8 mouse cellular contexts compared by ENCODE assay signal in genomic region chr17:29731266-29731952, GRCm38 (mm10). TPM values are rescaled to one million over a fixed set of nuclear protein-coding genes. Genes with fewer than 3 reads are reported as not detected.
DNase-seq lines count a peak whose midpoint lies in the region; ATAC-seq and TF ChIP-seq lines count a peak whose summit lies in the region.
"Had no signal": no experiment of that assay in that cellular context is flagged by ENCODE, and none has a peak within 500 bp of the region (broad histone marks: within the 10 kb centered on the region; RNA-seq: fewer than 3 reads in every experiment).

No protein-coding gene starts in this region.

- 36% methylated on average over 12 of the region's 12 CpGs for WGBS in forebrain, embryonic 13.5 days
- 40% methylated on average over 12 of the region's 12 CpGs for WGBS in limb, embryonic 13.5 days

- H3K9me3 ChIP-seq in forebrain, embryonic 13.5 days (replicated peaks): no peaks in the 10 kb centered on the region; the same call in 1 of the 2 replicates
- no peaks in the 10 kb centered on the region for H3K9me3 ChIP-seq in limb, embryonic 13.5 days
- H3K9me3 ChIP-seq: liver, embryonic 15.5 days had no signal

- H3K4me2 ChIP-seq in forebrain, embryonic 13.5 days: no peak overlapping the region
- H3K4me2 ChIP-seq in limb, embryonic 13.5 days (replicated peaks): no peak overlapping the region
- H3K4me2 ChIP-seq: liver, embryonic 15.5 days had no signal

- TF ChIP-seq CTCF in gastrocnemius, adult 2 months (IDR thresholded peaks at IDR 0.05): no peak

- no peak overlapping the region for H3K4me3 ChIP-seq in forebrain, embryonic 13.5 days
- H3K4me3 ChIP-seq in limb, embryonic 13.5 days: no peak overlapping the region
- H3K4me3 ChIP-seq in gastrocnemius, adult 2 months: no peak overlapping the region
- H3K4me3 ChIP-seq: liver, embryonic 15.5 days had no signal

- peak overlapping the region; percentile 92 for H3K27ac ChIP-seq in forebrain, embryonic 13.5 days
- H3K27ac ChIP-seq in limb, embryonic 13.5 days: 0 out of 2 replicates have a peak overlapping the region, but pooled peaks have one; percentile 10
- H3K27ac ChIP-seq in gastrocnemius, adult 2 months: no peak overlapping the region
- H3K27ac ChIP-seq: liver, embryonic 15.5 days had no signal

- no peaks in the 10 kb centered on the region for H3K27me3 ChIP-seq in forebrain, embryonic 13.5 days
- no peaks in the 10 kb centered on the region for H3K27me3 ChIP-seq in limb, embryonic 13.5 days

- H3K4me1 ChIP-seq in forebrain, embryonic 13.5 days: peaks cover 49% of the 10 kb centered on the region
- H3K4me1 ChIP-seq in limb, embryonic 13.5 days: peaks cover 16% of the 10 kb centered on the region; the same call in 1 of the 2 replicates

- no peak; the same call in 1 of the 2 replicates for ATAC-seq in forebrain, embryonic 13.5 days
- no peak for ATAC-seq in limb, embryonic 13.5 days (ENCODE audit: low FRiP score, low read depth)

- peak; percentile 92 for DNase-seq in ovary, adult 18-20 months (ENCODE audit: low spot score)
- no peak for DNase-seq in ovary, postnatal 14 days (ENCODE audit: low spot score)
- DNase-seq in testis, postnatal 10 days (ENCODE audit: low spot score): peak; percentile 75
- no peak for DNase-seq in urinary bladder, adult 18-20 months (ENCODE audit: low spot score in 2 of 2)
- no peak for DNase-seq in gastrocnemius, adult 2 months

- H3K36me3 ChIP-seq in forebrain, embryonic 13.5 days (ENCODE audit: poor library complexity, severe bottlenecking): no peaks in the 10 kb centered on the region
- H3K36me3 ChIP-seq in limb, embryonic 13.5 days: no peaks in the 10 kb centered on the region
- H3K36me3 ChIP-seq: liver, embryonic 15.5 days had no signal

- intact Hi-C loops in gastrocnemius, adult 2 months (cut with DNase I): no loop called here

- H3K9ac ChIP-seq in forebrain, embryonic 13.5 days: 0 out of 2 replicates have a peak overlapping the region, but pooled peaks have one; percentile 10
- H3K9ac ChIP-seq in limb, embryonic 13.5 days: no peak overlapping the region
- H3K9ac ChIP-seq: liver, embryonic 15.5 days had no signal

RNA-seq across cellular contexts. Expression of gene Ccdc167, which starts 14.6 kb away (rescaled TPM):
- 13.0 and 14.2 TPM in 2 replicates for polyA plus RNA-seq in forebrain, embryonic 13.5 days (2015; fragmentation: Nextera tagmentation; extraction: Ambion mirVana)
- polyA plus RNA-seq in limb, embryonic 13.5 days (2015; fragmentation: Nextera tagmentation; extraction: Ambion mirVana): 12.7 and 14.4 TPM in 2 replicates
- total RNA-seq in gastrocnemius, adult 2 months (2021): 1 to 10 TPM; 6.3 to 7.8 TPM

Comparison
In these comparisons a context has a peak if more than half of its experiments do, and no peak if none do; other contexts are left out.
1. DNase-seq: peak in ovary, adult 18-20 months (single experiment) and testis, postnatal 10 days (single experiment); none in ovary, postnatal 14 days (single experiment), urinary bladder, adult 18-20 months (0 of 2) and gastrocnemius, adult 2 months (single experiment).